Mouse (Mus musculus) heart, embryonic 15.5 days (tissue): ENCODE measurements at regions not wholly inside any gene's neighbourhood (a gene's known extent, or its start where the extent isn't known, plus 50 kb on each side); places are given as distances from the start of the nearest gene placed in this dataset.

Experiments
- ATAC-seq: fragments of 200-750 bp; cut with Nextera tagmentation; replicated peaks from 2 replicates; pipeline ENCODE4 v1.8.0; 2017; ENCODE audit warnings: low read depth, moderate TSS enrichment; ENCODE audit not compliant: insufficient number of reproducible peaks, insufficient read depth, low FRiP score
- H3K27ac ChIP-seq: fragments of 300-500 bp; sonication (generic); 2 replicates; pipeline ENCODE4 v1.5.1; 2015; ENCODE audit warnings: mild to moderate bottlenecking, inconsistent platforms
- H3K27me3 ChIP-seq: fragments of 300-500 bp; sonication (generic); 2 replicates; pipeline ENCODE4 v1.6.1; 2015; ENCODE audit warnings: inconsistent platforms
- H3K36me3 ChIP-seq: fragments of 300-500 bp; sonication (generic); 2 replicates; pipeline ENCODE4 v1.6.1; 2015; ENCODE audit warnings: mild to moderate bottlenecking, inconsistent platforms
- H3K4me1 ChIP-seq: fragments of 300-500 bp; sonication (generic); replicated peaks from 2 replicates; pipeline ENCODE4 v1.6.1; 2015; ENCODE audit warnings: inconsistent platforms
- H3K4me2 ChIP-seq: fragments of 300-500 bp; sonication (generic); 2 replicates; pipeline ENCODE4 v1.6.1; 2015; ENCODE audit warnings: inconsistent platforms, mild to moderate bottlenecking, moderate library complexity
- H3K4me3 ChIP-seq: fragments of 300-500 bp; sonication (generic); 2 replicates; pipeline ENCODE4 v1.5.1; 2015; ENCODE audit warnings: mild to moderate bottlenecking, inconsistent platforms
- H3K9ac ChIP-seq: fragments of 300-500 bp; sonication (generic); 2 replicates; pipeline ENCODE4 v1.6.1; 2015; ENCODE audit warnings: mild to moderate bottlenecking, inconsistent platforms
- H3K9me3 ChIP-seq: fragments of 300-500 bp; sonication (generic); replicated peaks from 2 replicates; pipeline ENCODE4 v1.6.1; 2016; ENCODE audit warnings: inconsistent platforms
- WGBS: fragments of 180-500 bp; shearing (Covaris S2); methylation state at CpG from one replicate; pipeline ENCODE4 v1.1.7; 2015; ENCODE audit warnings: mixed read lengths; 5-methylcytosine and 5-hydroxymethylcytosine counted together

DNA sequence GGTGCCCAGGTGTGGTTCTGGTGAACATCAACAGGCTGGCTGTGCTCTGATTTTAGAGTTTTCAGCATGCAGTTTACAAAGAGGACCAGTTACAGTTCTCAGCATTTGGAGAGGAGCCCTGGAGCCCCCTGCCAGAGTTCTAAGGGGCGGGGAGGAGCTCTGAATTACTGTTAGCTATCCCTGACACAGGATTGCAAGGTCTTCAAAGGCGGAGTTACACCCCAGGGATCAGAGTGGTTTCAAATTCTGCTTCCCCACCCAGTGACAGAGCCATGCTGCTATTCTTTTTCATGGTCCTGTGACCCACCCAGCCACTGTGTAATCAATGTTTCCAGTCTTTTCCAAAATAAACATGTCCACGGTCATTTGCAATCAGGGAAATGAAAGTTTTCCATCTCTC, 134.1 kb upstream of the Peli2 start:
- Histone ChIP-seq H3K36me3 (no peaks in the 10 kb centered on the region), H3K9me3 (no peaks in the 10 kb centered on the region), H3K4me2 (no peak overlapping the region), H3K4me3 (no peak overlapping the region), H3K27ac (no peak overlapping the region), H3K4me1 (no peaks in the 10 kb centered on the region), H3K27me3 (no peaks in the 10 kb centered on the region), H3K9ac (no peak overlapping the region)
- no peak for ATAC-seq
- WGBS = 28% methylated on average over 3 of the region's 3 CpGs

DNA sequence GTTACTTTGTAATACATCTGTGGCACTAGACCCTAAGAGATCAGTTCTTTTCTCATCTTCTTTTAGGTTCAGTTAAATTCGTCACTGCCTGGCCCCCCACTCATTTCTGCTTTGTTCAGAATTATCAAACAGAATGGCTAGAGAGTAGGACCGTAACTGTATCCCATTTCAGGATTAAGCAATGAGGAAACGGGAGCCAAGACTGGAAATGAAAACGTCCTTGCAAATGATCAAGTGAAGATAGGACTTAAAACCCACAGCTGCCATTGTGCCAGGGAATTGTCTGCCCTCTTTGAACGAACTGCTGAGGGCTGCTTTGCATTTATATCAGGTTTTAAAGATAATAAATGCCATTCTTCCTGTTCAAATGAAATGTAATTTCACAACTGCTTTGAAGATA, 133.7 kb upstream of the Peli2 start:
- H3K36me3 ChIP-seq = no peaks in the 10 kb centered on the region
- H3K4me3 ChIP-seq = no peak overlapping the region
- 23% methylated on average over 5 of the region's 5 CpGs for WGBS
- H3K27ac ChIP-seq = no peak overlapping the region
- ATAC-seq = no peak
- H3K27me3 ChIP-seq = no peaks in the 10 kb centered on the region
- no peak overlapping the region for H3K4me2 ChIP-seq
- H3K4me1 ChIP-seq = no peaks in the 10 kb centered on the region
- no peak overlapping the region for H3K9ac ChIP-seq
- H3K9me3 ChIP-seq = no peaks in the 10 kb centered on the region

DNA sequence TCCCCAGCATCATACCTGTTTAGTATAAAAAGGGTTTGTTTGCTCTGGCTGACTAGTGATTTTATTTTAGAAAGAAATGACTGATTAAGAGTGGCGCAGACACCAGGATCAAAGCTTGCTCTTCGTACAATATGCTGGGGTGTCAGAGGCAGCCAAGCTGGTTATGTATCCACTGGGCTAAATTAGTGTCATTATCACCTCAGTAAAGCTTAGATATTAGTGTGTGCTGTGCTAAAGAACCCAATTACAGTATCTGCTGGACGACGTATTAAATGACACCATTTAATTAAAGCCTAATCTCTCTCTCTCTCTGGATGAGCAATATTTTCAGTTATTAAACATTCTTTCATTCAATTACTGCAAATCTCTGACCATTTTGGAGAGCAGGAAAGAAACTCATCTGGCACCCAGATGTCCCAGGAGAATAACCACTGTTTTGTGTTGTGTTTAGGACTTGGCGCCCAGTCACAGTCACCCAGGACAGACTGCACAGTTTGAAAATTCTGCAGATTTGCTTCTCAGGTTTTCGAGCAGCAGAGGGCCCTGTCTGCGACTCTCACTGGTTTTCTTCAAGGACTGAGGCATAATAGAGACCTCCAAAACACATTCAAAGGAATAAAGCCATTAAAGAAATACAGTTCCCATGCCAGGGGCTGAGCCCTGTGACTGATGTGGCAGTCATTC, 133.1 kb upstream of the Peli2 start:
- WGBS = 66% methylated on average over 7 of the region's 7 CpGs
- Histone ChIP-seq H3K4me3 (no peak overlapping the region), H3K4me2 (no peak overlapping the region), H3K36me3 (no peaks in the 10 kb centered on the region), H3K4me1 (no peaks in the 10 kb centered on the region), H3K9ac (no peak overlapping the region), H3K27ac (no peak overlapping the region), H3K9me3 (no peaks in the 10 kb centered on the region), H3K27me3 (no peaks in the 10 kb centered on the region)
- ATAC-seq = no peak

DNA sequence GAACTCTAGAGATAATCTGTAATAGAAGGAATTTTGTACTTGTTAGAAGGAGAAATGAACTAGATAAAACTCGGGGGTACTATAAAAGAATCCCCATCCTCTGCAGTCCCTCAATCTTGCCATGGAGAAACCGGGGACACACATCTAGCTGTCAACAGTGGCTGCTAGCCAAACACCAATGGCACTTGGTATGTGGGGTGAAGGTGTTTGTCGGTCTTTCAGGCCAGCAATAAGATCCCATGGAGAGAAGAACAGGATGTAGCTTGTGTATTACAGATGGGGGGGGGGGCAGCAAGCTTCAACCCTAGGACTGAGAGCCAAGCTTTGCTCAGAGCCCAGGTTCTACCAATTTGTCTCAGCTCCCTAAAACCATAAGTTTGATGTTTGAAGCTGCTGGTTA, 132.5 kb upstream of the Peli2 start:
- no peak overlapping the region for H3K4me3 ChIP-seq
- no peak overlapping the region for H3K27ac ChIP-seq
- WGBS = 45% methylated on average over 3 of the region's 3 CpGs
- no peak for ATAC-seq
- H3K4me1 ChIP-seq = no peaks in the 10 kb centered on the region
- no peak overlapping the region for H3K4me2 ChIP-seq
- no peaks in the 10 kb centered on the region for H3K36me3 ChIP-seq
- no peaks in the 10 kb centered on the region for H3K27me3 ChIP-seq
- H3K9me3 ChIP-seq = no peaks in the 10 kb centered on the region
- H3K9ac ChIP-seq = no peak overlapping the region

DNA sequence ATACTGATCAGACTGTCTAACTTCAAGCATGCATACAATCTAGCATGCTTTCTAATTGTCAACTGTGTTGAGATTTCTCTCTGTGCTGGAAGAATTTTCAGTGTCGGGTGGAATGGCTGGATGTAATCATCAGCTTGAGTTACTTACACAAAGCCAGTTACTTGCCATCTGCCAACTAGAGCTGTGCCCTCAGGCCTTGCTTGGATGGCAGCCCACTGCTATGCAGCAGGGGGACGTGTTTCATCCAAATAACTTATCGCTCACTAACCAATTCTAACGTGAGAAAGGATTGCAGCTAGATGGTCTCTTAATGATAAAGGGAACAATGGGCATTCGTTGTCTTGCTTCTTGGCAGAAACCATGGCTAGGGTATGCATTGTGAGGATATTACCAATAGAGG, 131.3 kb upstream of the Peli2 start:
- Histone ChIP-seq H3K9ac (no peak overlapping the region), H3K36me3 (no peaks in the 10 kb centered on the region), H3K4me1 (no peaks in the 10 kb centered on the region), H3K27ac (no peak overlapping the region), H3K9me3 (no peaks in the 10 kb centered on the region), H3K4me2 (no peak overlapping the region), H3K27me3 (no peaks in the 10 kb centered on the region), H3K4me3 (no peak overlapping the region)
- 59% methylated on average over 5 of the region's 5 CpGs for WGBS
- no peak for ATAC-seq

DNA sequence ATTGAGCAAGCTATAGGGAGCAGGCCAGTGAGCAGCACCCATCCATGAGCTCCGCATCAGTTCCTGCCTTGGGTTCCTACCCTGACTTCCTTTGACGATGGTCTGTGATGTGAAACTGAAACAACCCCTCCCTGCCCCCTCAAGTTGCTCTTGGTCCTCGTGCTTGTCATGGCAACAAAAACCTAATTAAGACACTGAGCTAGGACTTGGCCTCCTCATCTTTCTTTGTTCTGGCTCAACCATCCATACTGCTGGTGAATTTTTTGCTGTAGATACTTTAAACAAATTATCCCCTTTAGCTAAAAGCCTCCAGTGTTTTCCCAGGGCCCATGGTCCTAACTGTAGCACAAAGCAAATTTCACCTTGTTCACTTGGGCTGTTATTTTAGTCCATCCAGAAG, 129.9 kb upstream of the Peli2 start:
- Histone ChIP-seq H3K27ac (no peak overlapping the region), H3K36me3 (no peaks in the 10 kb centered on the region), H3K4me1 (no peaks in the 10 kb centered on the region), H3K9ac (no peak overlapping the region), H3K4me3 (no peak overlapping the region), H3K27me3 (no peaks in the 10 kb centered on the region), H3K9me3 (no peaks in the 10 kb centered on the region), H3K4me2 (no peak overlapping the region)
- no peak for ATAC-seq
- 75% methylated on average over 3 of the region's 3 CpGs for WGBS

DNA sequence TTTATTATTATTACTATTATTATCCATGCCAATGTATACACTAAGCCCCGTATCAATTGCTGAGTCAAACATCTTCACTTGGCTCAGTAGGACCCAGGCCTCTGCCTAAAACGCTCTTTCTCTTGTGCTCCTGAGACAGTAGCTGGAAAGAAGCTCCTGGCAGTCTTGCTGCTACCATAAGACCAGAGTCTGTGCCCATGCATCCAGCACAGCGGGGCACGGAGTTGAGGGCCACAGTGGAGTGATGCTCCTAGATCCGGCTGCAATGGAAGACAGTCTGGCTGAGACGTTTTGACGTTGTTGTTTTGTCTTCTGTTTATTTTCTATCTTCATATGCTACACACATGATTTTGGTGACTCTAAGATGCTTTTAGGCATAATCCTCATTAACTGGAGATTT, 129.1 kb upstream of the Peli2 start:
- WGBS = 87% methylated on average over 7 of the region's 7 CpGs
- no peak for ATAC-seq

DNA sequence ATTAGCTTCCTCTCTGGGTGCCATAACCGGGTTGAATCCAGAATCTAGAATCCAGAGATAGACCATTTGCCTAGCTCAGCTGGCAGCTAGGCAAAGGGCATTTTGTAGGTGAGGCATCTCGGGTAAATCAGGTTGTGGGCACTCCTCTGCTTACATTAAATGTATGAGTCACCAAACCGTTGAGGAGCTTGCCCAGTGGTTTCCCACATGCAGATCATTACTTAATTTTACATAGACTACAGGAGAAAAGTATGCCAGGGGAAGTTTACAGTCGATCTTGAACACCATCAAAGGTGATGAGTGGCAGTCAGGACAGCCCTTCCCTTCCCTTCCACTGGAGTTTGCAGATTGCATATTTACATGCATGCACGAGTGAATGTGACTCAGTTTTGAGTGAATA, 128.5 kb upstream of the Peli2 start:
- no peak overlapping the region for H3K9ac ChIP-seq
- no peaks in the 10 kb centered on the region for H3K27me3 ChIP-seq
- no peaks in the 10 kb centered on the region for H3K4me1 ChIP-seq
- 61% methylated on average over 5 of the region's 5 CpGs for WGBS
- H3K36me3 ChIP-seq = no peaks in the 10 kb centered on the region
- H3K4me2 ChIP-seq = no peak overlapping the region
- H3K27ac ChIP-seq = no peak overlapping the region
- no peak for ATAC-seq
- no peak overlapping the region for H3K4me3 ChIP-seq
- no peaks in the 10 kb centered on the region for H3K9me3 ChIP-seq

More for the DNA sequence above, 129.1 kb upstream of the Peli2 start:
- Histone ChIP-seq H3K9ac (no peak overlapping the region), H3K4me3 (no peak overlapping the region), H3K4me1 (no peaks in the 10 kb centered on the region), H3K27ac (no peak overlapping the region), H3K4me2 (no peak overlapping the region), H3K27me3 (no peaks in the 10 kb centered on the region), H3K36me3 (no peaks in the 10 kb centered on the region), H3K9me3 (no peaks in the 10 kb centered on the region)

DNA sequence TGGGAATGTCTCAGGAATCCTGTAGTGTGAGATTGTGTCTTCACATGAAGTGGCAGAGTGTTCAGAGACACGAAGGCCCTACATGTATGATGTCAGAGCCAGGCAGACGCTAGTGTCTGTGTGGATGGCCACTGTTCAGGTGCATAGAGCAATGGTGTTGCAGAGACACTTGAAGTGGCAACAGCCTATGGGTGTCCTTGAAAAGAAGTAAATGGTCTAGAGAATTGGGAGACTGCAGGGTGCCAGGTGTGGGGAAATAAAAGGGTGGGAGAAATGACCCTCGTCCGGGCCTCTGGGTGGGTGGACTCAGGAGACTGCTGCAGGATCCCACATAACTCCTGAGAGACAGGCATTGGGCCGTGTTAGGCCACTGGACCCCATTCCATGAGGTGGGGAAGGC, 127.8 kb upstream of the Peli2 start:
- Histone ChIP-seq H3K27ac (no peak overlapping the region), H3K9me3 (no peaks in the 10 kb centered on the region), H3K9ac (no peak overlapping the region), H3K4me2 (no peak overlapping the region), H3K27me3 (no peaks in the 10 kb centered on the region), H3K36me3 (no peaks in the 10 kb centered on the region), H3K4me1 (no peaks in the 10 kb centered on the region), H3K4me3 (no peak overlapping the region)
- ATAC-seq = no peak
- 87% methylated on average over 5 of the region's 5 CpGs for WGBS

DNA sequence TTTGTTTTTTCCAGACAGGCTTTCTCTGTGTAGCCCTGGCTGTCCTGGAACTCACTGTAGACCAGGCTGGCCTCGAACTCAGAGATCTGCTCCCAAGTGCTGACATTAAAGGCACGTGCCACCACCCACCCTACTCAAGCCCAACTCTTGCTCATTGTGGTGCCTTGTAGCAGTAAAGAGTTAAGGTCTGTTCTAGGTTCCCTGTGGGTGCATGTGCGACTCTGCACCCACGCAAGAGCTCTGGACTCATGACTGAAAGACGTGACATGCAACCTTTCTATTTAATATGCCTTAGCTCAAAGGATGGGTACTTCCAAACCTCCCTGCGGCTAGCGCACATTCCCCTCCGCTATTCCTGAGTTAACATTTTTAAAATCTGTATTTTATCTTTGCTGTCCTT, 121.7 kb upstream of the Peli2 start:
- no peak for ATAC-seq
- 86% methylated on average over 8 of the region's 8 CpGs for WGBS

DNA sequence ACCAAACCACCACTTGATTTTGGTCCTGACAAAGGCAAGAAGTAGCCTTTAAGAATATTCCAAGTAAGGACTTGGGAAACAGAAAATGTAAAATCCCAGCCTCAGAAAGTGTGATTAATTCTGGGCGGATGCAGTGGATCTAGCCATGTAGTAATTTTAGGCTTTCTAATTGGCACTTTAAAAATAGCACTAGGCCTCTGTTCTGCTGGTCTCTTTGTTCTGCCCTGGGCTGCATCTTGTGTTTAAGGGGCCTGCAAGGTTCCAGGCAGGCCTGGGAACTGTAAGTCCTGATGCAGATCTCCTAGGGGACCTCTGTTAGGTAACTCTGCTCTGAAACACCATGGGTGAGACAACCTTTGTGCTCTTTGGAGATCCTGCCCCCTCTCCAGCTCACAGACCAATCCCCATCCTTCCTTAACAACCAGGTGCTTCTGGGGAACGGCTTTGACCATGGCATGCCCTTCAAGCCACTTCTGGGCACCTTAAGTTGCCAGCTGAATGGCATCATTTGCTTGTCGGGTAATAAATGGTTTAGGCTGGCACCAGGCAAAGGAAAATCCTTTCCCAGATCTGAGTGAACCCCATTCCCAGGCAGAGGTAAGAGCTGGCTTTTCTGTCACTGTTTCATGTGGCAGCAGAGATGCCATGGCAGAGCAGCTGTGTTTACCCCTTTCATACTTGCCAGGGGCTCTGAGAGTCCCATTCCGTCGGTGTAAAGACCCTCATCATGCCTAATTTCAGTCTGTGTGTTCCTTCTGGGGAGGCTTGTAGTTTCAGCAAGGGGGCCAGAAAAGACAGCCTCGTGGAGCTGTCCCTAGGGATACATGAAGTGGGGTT, 115.3 kb upstream of the Peli2 start:
- Histone ChIP-seq H3K4me3 (no peak overlapping the region), H3K9me3 (no peaks in the 10 kb centered on the region), H3K4me2 (no peak overlapping the region), H3K27ac (no peak overlapping the region), H3K9ac (no peak overlapping the region), H3K36me3 (no peaks in the 10 kb centered on the region), H3K27me3 (no peaks in the 10 kb centered on the region), H3K4me1 (no peaks in the 10 kb centered on the region)
- 72% methylated on average over 6 of the region's 6 CpGs for whole genome bisulfite sequencing
- ATAC-seq = no peak

More for the DNA sequence above, 121.7 kb upstream of the Peli2 start:
- Histone ChIP-seq H3K4me1 (no peaks in the 10 kb centered on the region), H3K27ac (no peak overlapping the region), H3K4me3 (no peak overlapping the region), H3K4me2 (no peak overlapping the region), H3K9ac (no peak overlapping the region), H3K27me3 (no peaks in the 10 kb centered on the region), H3K36me3 (no peaks in the 10 kb centered on the region), H3K9me3 (no peaks in the 10 kb centered on the region)

DNA sequence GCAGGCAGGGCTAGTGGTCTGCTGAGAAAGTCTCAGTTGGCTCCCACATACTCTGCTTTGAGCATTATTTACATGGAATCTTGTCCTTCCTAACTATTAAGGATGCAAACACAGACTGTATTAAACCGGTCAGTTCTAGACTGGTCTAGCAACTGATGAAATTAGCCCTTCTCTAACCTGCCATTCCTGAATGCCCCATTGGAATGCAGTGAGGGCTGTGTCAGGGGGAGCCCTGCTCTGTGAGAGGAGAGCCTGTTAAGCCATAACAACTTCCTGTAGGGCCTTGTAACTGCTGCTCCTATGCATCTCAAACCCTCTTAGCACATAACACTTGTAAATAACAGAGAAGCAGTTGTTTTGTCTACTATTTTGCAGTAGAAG, 114.7 kb upstream of the Peli2 start:
- Histone ChIP-seq H3K27ac (no peak overlapping the region), H3K36me3 (no peaks in the 10 kb centered on the region), H3K27me3 (no peaks in the 10 kb centered on the region), H3K4me3 (no peak overlapping the region), H3K9me3 (no peaks in the 10 kb centered on the region), H3K4me1 (no peaks in the 10 kb centered on the region), H3K9ac (no peak overlapping the region), H3K4me2 (no peak overlapping the region)
- 73% methylated on average over 1 of the region's 1 CpGs for WGBS
- ATAC-seq = no peak
